Mouse (Mus musculus) heart, embryonic 13.5 days (tissue): ENCODE results near the gene Sorcs3. TPM values are rescaled to one million over a fixed set of nuclear protein-coding genes. Genes with fewer than 3 reads are reported as not detected.

Source experiments
- ATAC-seq: fragments of 200-750 bp; cut with Nextera tagmentation; 2 replicates; pipeline ENCODE4 v1.8.0; 2017; ENCODE audit warnings: moderate TSS enrichment; ENCODE audit not compliant: insufficient number of reproducible peaks, low FRiP score, low TSS enrichment; ENCODE audit errors: extremely low read depth
- H3K27ac ChIP-seq: fragments of 300-500 bp; sonication (generic); replicated peaks from 2 replicates; pipeline ENCODE4 v1.5.1; 2015; ENCODE audit warnings: moderate library complexity, mild to moderate bottlenecking, inconsistent platforms
- H3K27me3 ChIP-seq: fragments of 300-500 bp; sonication (generic); replicated peaks from 2 replicates; pipeline ENCODE4 v1.6.1; 2015; ENCODE audit warnings: mild to moderate bottlenecking, inconsistent platforms
- H3K36me3 ChIP-seq: fragments of 300-500 bp; sonication (generic); 2 replicates; pipeline ENCODE4 v1.6.1; 2015; ENCODE audit warnings: mild to moderate bottlenecking, inconsistent platforms
- H3K4me1 ChIP-seq: fragments of 300-500 bp; sonication (generic); 2 replicates; pipeline ENCODE4 v1.6.1; 2015; ENCODE audit warnings: inconsistent platforms
- H3K4me2 ChIP-seq: fragments of 300-500 bp; sonication (generic); 2 replicates; pipeline ENCODE4 v1.6.1; 2015; ENCODE audit warnings: inconsistent platforms, mild to moderate bottlenecking, moderate library complexity
- H3K4me3 ChIP-seq: fragments of 300-500 bp; sonication (generic); 2 replicates; pipeline ENCODE4 v1.5.1; 2015; ENCODE audit warnings: moderate library complexity, mild to moderate bottlenecking, inconsistent platforms
- H3K9ac ChIP-seq: fragments of 300-500 bp; sonication (generic); 2 replicates; pipeline ENCODE4 v1.6.1; 2015; ENCODE audit warnings: inconsistent platforms, mild to moderate bottlenecking, moderate library complexity
- H3K9me3 ChIP-seq: fragments of 300-500 bp; sonication (generic); 2 replicates; pipeline ENCODE4 v1.6.1; 2016; ENCODE audit warnings: inconsistent platforms
- WGBS: fragments of 180-500 bp; shearing (Covaris S2); methylation state at CpG from one replicate; pipeline ENCODE4 v1.1.7; 2015; ENCODE audit warnings: mixed read lengths; 5-methylcytosine and 5-hydroxymethylcytosine counted together
- polyA plus RNA-seq: library from polyadenylated mRNA; unstranded; fragments of >200 nt; fragmentation: Nextera tagmentation; extraction: Ambion mirVana; gene quantifications from 2 replicates; pipeline ENCODE4 v1.2.1, GENCODE M21; 2015

Gene Sorcs3
- polyA plus RNA-seq, 1 experiment from 2014 or later, result 0.23 TPM

DNA sequence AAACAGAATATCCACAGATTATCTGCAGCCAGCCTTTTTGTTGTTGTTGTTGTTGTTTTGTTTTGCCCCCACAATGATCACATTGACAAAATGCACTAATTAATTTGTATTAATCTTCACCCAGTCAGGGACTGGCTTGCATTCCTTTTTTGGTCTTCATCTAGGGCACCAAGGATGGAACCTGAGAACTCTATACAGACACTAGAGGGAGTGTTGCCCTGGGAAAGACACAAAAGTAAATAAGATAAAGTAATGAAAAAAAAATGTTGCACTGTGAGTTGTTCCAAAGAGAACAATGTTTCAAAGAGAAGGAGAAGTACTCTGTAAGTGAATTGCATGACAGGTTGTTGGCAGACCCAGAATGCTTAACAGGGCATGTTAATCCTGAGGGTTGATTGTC is 9.6 kb downstream of the Sorcs3 start:
- Histone ChIP-seq H3K27me3 (0 out of 2 replicates have a peak, but pooled peaks cover 3% of the 10 kb centered on the region), H3K4me3 (no peak overlapping the region), H3K9ac (no peak overlapping the region), H3K36me3 (no peaks in the 10 kb centered on the region), H3K27ac (no peak overlapping the region), H3K9me3 (peaks cover 5% of the 10 kb centered on the region), H3K4me1 (no peaks in the 10 kb centered on the region), H3K4me2 (no peak overlapping the region)
- ATAC-seq, result no peak

DNA sequence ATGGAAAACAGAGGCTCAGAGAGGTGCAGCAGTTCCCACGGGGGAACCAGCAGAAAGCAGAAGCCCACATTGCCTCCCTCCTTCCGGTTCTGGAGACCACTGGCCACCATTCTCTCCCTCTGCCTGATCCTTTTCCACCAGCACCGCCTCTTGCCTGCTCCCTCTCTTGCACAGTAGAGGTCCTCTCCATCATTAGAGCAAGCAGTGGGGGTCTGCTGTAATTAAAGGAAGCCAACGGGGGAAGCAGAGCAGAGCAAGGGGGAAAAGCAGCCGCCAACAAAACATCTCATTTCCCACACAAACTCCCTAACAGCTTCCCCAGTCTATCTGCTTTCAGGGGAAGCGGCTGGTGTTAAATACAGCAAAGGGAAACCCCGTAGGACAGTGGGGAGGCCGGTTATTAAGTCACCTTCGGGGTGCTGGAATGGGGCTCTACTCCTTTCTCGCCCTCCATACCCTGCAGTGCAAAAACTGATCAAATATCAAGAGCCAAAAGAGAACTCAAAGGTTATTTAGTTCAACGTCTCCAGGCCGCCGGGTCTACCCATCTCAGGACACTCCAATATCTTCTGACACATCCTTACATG is 32.1 kb downstream of the Sorcs3 start:
- Histone ChIP-seq H3K9ac (no peak overlapping the region), H3K4me2 (no peak overlapping the region), H3K36me3 (no peaks in the 10 kb centered on the region), H3K4me3 (no peak overlapping the region), H3K27ac (no peak overlapping the region), H3K9me3 (no peaks in the 10 kb centered on the region), H3K4me1 (no peaks in the 10 kb centered on the region), H3K27me3 (0 out of 2 replicates have a peak, but pooled peaks cover 4% of the 10 kb centered on the region)
- 38% methylated on average over 13 of the region's 13 CpGs for WGBS
- no peak for ATAC-seq

DNA sequence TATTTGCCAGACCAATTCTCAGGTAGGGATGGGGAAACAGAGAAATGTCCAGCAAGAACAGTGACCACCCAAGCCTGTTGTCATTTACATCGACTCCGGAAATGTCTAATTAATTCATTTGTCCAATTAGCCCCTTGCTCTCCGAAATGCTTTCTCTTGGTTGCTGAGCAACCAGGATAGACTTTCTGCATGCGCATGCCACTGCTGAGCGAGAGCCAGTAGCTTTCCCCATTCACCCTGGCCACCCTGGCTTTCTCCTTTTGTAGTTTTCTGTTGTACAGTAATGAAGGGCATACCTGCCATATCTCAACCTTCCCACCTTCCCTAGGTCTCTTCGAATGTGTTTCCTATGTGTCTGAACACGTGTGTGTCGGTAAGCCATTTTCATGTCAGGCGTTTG is 32.6 kb downstream of the Sorcs3 start:
- Histone ChIP-seq H3K4me2 (no peak overlapping the region), H3K9me3 (no peaks in the 10 kb centered on the region), H3K27me3 (0 out of 2 replicates have a peak, but pooled peaks cover 4% of the 10 kb centered on the region), H3K4me1 (no peaks in the 10 kb centered on the region), H3K27ac (no peak overlapping the region), H3K4me3 (no peak overlapping the region), H3K9ac (no peak overlapping the region), H3K36me3 (no peaks in the 10 kb centered on the region)
- ATAC-seq, result no peak
- WGBS, result 78% methylated on average over 9 of the region's 9 CpGs

DNA sequence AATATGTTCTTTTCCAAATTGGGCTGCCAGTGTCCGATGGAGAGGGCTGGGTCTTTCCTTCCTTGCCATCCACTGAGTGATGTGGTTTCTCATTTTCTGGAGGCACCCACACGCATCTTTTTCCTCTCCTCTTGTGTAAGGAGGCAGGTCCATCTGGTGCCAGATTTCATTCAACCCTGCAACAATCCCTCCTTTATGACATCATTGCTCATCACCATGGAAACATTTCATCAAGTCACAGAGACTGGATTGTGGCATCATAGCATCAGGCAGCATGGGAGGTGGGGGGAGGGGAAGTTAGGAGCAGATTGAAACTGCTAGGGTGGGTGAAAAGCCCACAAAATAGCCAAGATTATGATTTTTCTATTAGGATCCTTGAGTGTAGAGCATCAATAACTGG is 35.1 kb downstream of the Sorcs3 start:
- H3K27me3 ChIP-seq, result 0 out of 2 replicates have a peak, but pooled peaks cover 4% of the 10 kb centered on the region
- no peak overlapping the region for H3K27ac ChIP-seq
- no peaks in the 10 kb centered on the region for H3K36me3 ChIP-seq
- no peak for ATAC-seq
- no peaks in the 10 kb centered on the region for H3K4me1 ChIP-seq
- no peaks in the 10 kb centered on the region for H3K9me3 ChIP-seq
- H3K9ac ChIP-seq, result no peak overlapping the region
- 70% methylated on average over 2 of the region's 2 CpGs for WGBS
- no peak overlapping the region for H3K4me2 ChIP-seq
- H3K4me3 ChIP-seq, result no peak overlapping the region

DNA sequence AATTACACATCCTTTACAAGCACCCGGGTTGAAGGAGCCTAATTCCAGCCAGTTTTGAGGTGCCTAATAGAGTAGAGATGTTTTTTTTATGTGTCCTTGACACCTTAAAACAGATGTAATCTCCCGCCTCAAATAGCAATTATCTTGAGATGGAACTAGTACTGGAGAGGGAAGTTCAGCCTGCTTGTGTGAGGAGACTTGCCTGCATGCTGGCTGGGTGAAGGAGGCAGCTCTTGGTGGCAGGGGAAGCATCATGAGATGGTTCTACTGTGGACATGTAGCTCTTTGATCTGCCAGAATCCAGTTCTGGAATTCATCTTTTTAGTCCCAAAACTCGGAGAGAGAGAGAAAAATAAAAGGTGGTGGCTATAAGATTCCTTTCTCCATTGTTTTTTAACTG is 38.2 kb downstream of the Sorcs3 start:
- Histone ChIP-seq H3K4me2 (no peak overlapping the region), H3K27me3 (no peaks in the 10 kb centered on the region), H3K4me1 (no peaks in the 10 kb centered on the region), H3K27ac (no peak overlapping the region), H3K9ac (no peak overlapping the region), H3K9me3 (no peaks in the 10 kb centered on the region), H3K36me3 (no peaks in the 10 kb centered on the region), H3K4me3 (no peak overlapping the region)
- 59% methylated on average over 3 of the region's 3 CpGs for WGBS
- ATAC-seq, result no peak

DNA sequence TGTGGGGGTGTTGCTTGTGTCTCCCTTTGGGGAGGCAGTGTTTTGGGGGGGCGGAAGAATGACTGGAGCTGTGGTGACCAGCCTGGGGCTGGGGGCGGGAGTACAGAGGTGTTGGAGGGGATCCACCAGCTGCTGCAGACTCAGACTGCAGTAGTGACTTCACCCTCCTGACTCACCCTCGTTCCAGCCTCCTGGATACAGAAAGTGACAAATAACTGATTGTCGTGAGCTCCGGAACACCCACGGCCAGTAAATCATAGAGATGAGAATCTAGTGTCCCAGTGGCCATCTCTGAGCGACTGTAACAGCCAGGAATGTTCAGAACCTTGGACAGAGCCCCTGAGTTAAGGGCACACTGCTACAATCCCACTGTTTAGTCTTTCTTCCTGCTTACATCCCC is 53.4 kb downstream of the Sorcs3 start:
- Histone ChIP-seq H3K9ac (no peak overlapping the region), H3K4me2 (no peak overlapping the region), H3K27ac (no peak overlapping the region), H3K4me1 (no peaks in the 10 kb centered on the region), H3K36me3 (no peaks in the 10 kb centered on the region), H3K4me3 (no peak overlapping the region), H3K9me3 (no peaks in the 10 kb centered on the region), H3K27me3 (no peaks in the 10 kb centered on the region; the same call in 1 of the 2 replicates)
- WGBS, result 59% methylated on average over 7 of the region's 7 CpGs
- no peak for ATAC-seq

DNA sequence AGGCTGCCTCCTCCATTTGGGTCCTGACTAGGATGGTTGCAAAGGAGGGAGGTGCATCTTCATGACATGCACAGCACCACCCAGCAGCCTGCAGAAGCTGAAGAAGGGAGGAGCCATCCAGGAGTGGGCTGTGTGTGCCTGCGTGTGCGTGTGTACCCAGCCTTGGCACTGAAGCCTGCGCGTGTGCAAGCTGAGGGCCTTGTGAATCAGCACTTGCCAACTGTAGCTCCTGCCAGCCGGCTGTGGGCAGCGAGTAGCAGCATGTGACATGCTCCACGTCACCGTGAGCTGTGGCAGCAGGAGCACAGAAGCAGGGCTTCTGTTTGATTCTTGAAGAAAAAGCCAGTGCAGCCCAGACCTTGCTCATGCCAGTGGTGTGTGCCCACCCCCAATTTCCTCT is 54.8 kb downstream of the Sorcs3 start:
- H3K4me2 ChIP-seq, result no peak overlapping the region
- ATAC-seq, result no peak
- H3K9me3 ChIP-seq, result no peaks in the 10 kb centered on the region
- no peak overlapping the region for H3K9ac ChIP-seq
- no peaks in the 10 kb centered on the region; the same call in 1 of the 2 replicates for H3K27me3 ChIP-seq
- WGBS, result 67% methylated on average over 8 of the region's 8 CpGs
- no peaks in the 10 kb centered on the region for H3K4me1 ChIP-seq
- no peak overlapping the region for H3K27ac ChIP-seq
- no peak overlapping the region for H3K4me3 ChIP-seq
- H3K36me3 ChIP-seq, result no peaks in the 10 kb centered on the region

DNA sequence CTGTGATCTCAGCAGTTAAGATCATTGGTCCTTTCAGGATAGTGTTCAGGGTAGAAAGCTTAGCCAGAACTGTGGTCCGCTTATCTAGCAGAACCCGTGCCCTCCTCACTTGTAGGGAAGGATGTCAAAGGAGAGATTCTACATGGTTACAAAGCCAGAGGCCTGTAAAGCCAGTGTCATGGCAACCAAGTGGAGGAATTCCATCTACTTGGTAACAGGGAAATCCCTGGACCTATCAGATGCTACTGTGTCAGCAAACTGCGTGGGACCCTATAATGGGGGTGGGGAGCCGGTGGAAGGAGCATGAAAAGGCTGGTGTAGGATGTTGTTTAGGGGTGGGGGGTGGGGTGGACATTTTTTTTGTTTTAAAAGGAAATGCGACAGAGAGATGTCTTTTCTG is 57.9 kb downstream of the Sorcs3 start:
- H3K4me1 ChIP-seq, result no peaks in the 10 kb centered on the region
- no peak overlapping the region for H3K4me3 ChIP-seq
- no peaks in the 10 kb centered on the region for H3K9me3 ChIP-seq
- H3K4me2 ChIP-seq, result no peak overlapping the region
- no peaks in the 10 kb centered on the region for H3K36me3 ChIP-seq
- H3K27ac ChIP-seq, result no peak overlapping the region
- H3K27me3 ChIP-seq, result no peaks in the 10 kb centered on the region; the same call in 1 of the 2 replicates
- 67% methylated on average over 5 of the region's 5 CpGs for WGBS
- no peak for ATAC-seq
- H3K9ac ChIP-seq, result no peak overlapping the region

DNA sequence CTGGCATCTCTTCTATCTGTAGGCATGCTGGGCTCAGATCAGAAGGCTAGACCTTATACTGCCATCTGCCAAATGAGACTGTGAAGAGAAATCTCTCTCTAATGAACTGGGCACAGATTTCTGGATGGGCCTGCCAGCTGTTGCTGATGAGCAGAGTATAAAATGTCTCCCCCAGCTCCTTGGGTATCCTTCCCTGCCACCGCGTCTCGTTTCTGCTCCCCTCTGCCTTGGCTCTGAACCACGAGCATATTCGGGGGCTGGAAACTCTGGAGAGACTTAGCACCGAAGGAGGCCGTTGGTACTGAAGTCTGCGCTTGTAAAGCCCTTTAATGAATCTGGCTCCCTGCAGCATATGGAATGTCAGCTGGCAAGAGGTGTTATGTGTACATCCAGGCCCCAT is 74.4 kb downstream of the Sorcs3 start:
- H3K9ac ChIP-seq, result no peak overlapping the region
- H3K27ac ChIP-seq, result no peak overlapping the region
- no peak for ATAC-seq
- H3K4me1 ChIP-seq, result peaks cover 10% of the 10 kb centered on the region
- H3K4me2 ChIP-seq, result no peak overlapping the region
- 68% methylated on average over 8 of the region's 8 CpGs for WGBS
- no peak overlapping the region for H3K4me3 ChIP-seq
- no peaks in the 10 kb centered on the region for H3K27me3 ChIP-seq
- H3K36me3 ChIP-seq, result no peaks in the 10 kb centered on the region
- H3K9me3 ChIP-seq, result no peaks in the 10 kb centered on the region

DNA sequence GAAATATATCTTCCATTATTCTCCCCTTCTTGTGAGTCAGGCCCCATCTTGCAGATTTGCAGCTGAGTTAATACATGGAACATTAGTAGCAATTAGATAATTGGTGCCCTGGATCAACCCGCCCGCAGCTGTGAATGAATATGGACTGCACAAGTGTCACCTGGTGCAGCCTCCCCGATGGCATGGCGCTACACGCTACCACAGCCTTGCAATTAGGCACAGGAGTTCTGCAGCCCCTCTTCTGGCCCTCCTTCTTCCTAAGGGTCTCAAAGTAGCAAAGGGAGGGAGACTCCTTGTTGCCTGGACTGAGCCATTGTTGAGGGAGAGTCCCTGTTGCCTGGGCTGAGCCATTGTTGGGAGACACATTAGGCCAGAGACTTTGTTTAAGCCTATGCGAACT is 76.4 kb downstream of the Sorcs3 start:
- no peaks in the 10 kb centered on the region for H3K27me3 ChIP-seq
- 77% methylated on average over 6 of the region's 6 CpGs for WGBS
- ATAC-seq, result no peak
- H3K27ac ChIP-seq, result no peak overlapping the region
- no peak overlapping the region for H3K9ac ChIP-seq
- no peaks in the 10 kb centered on the region for H3K9me3 ChIP-seq
- 0 out of 2 replicates have a peak overlapping the region, but pooled peaks have one; percentile 16 for H3K4me2 ChIP-seq
- no peaks in the 10 kb centered on the region for H3K36me3 ChIP-seq
- no peak overlapping the region for H3K4me3 ChIP-seq
- peaks cover 10% of the 10 kb centered on the region for H3K4me1 ChIP-seq

DNA sequence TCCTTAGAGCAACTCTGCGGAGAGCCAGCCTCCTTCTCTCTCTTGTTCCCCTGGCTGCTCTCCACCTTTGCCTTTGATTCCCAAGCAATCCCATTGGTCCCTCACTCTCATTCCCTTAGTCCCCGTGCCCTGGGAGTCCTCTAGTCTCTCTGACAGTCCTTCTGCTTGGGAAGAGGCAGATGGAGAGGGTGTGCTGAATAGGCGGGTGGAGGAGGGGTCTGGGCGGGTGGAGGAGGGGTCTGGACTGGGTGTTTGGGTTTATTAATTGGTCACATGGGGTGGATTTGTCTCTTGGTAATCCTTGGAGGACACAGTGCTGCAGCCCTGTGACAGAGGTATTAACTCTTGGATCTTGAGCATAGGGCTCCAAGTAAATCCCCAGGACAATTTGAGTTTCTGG is 77.4 kb downstream of the Sorcs3 start:
- no peak overlapping the region for H3K4me3 ChIP-seq
- H3K4me2 ChIP-seq, result no peak overlapping the region
- H3K36me3 ChIP-seq, result no peaks in the 10 kb centered on the region
- WGBS, result 41% methylated on average over 4 of the region's 4 CpGs
- no peaks in the 10 kb centered on the region for H3K9me3 ChIP-seq
- no peak overlapping the region for H3K9ac ChIP-seq
- H3K27ac ChIP-seq, result no peak overlapping the region
- H3K4me1 ChIP-seq, result peaks cover 10% of the 10 kb centered on the region
- no peak for ATAC-seq
- no peaks in the 10 kb centered on the region for H3K27me3 ChIP-seq

DNA sequence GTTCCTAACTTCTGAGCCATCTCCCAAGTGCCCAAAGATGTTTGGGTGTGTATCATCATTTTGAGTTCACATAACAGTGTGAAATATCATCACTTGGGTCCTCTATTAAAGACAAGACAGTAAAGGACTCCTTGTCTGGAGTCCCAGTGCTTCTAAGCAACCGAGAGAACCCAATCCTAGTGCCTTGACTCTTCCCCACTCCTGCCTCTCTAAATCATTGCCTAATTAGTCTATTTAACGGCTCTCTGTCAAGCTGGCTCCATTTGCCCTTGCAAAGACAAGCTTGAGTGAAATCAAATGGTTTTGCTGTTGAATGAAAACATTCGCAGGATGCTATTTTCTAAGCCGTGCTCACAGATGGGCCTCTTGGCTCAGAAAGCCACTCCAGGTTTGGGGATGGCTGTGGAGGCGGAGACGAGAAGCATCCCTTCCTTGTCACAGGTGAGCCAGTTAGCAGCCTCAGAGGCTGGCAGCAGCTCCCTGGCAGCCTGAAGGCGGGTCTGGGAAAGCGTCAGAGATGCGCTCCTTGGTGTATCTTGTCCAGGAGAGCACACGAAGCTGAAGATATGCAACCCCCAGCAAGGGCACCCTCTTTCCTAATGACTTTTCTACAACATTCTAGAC is 79.9 kb downstream of the Sorcs3 start:
- H3K27ac ChIP-seq, result no peak overlapping the region
- no peak overlapping the region for H3K9ac ChIP-seq
- peaks cover 10% of the 10 kb centered on the region for H3K4me1 ChIP-seq
- no peak overlapping the region for H3K4me2 ChIP-seq
- H3K4me3 ChIP-seq, result no peak overlapping the region
- ATAC-seq, result no peak
- no peaks in the 10 kb centered on the region for H3K9me3 ChIP-seq
- no peaks in the 10 kb centered on the region for H3K27me3 ChIP-seq
- 68% methylated on average over 10 of the region's 10 CpGs for WGBS
- H3K36me3 ChIP-seq, result no peaks in the 10 kb centered on the region
